Mouse (Mus musculus) adipose tissue, adult 10 weeks (tissue): ENCODE data around the gene Nadk2. TPM values are rescaled to one million over a fixed set of nuclear protein-coding genes. Genes with fewer than 3 reads are reported as not detected.

Experiments
- polyA plus RNA-seq: library from polyadenylated mRNA; stranded (reverse); fragments of 350-450 nt; fragmentation: Illumina TruSeq; extraction: RNeasy Lipid Tissue Mini Kit (QIAGEN cat#74804); gene quantifications from one replicate; pipeline ENCODE4 v1.2.3, GENCODE M21; 2014; ENCODE audit warnings: low read depth, low replicate concordance

The Nadk2 gene
- polyA plus RNA-seq, result 32.4 TPM

GRCm38 (mm10) chr15:9070912-9071555 is at the start of gene Nadk2:
Nadk2 (plus strand) TSS chr15:9071260.

GRCm38 (mm10) chr15:9140252-9140680 is 69.2 kb downstream of the Nadk2 start, which contains the start of gene Lmbrd2:
Lmbrd2 (plus strand) TSS chr15:9140550.

GRCm38 (mm10) chr15:9155325-9155724 is 84.3 kb downstream of the Nadk2 start, which contains the start of gene Skp2:
Skp2 (minus strand) TSS chr15:9155425.

Other genes starting within 250 kb of the Nadk2 start
- gene Ranbp3l, start 103.3 kb upstream of the Nadk2 start, polyA plus RNA-seq, result 2.9 TPM
- gene Lmbrd2, start 69.3 kb downstream of the Nadk2 start, polyA plus RNA-seq, result 11.7 TPM
- 5.2 TPM for gene Skp2, start 84.2 kb downstream of the Nadk2 start, polyA plus RNA-seq
- 0.65 TPM for gene Ugt3a1, start 205.6 kb downstream of the Nadk2 start, polyA plus RNA-seq